Mouse (Mus musculus) G1E (cell line): Measurements from ENCODE around the gene Ccdc181. TPM values are rescaled to one million over a fixed set of nuclear protein-coding genes. Genes with fewer than 3 reads are reported as not detected.

ENCODE experiments used
- ATAC-seq: 2 replicates; pipeline ENCODE4 v1.8.0; 2016; ENCODE audit warnings: mild to moderate bottlenecking; ENCODE audit not compliant: insufficient number of reproducible peaks, poor library complexity, low FRiP score, severe bottlenecking; ENCODE audit errors: extremely low read depth
- DNase-seq: peaks from one replicate; pipeline ENCODE4 v3.0.0; 2012; ENCODE audit warnings: low spot score
- H3K27me3 ChIP-seq: 2 replicates; pipeline ENCODE4 v1.6.1; 2012; ENCODE audit warnings: mild to moderate bottlenecking, low read length, inconsistent platforms; ENCODE audit not compliant: insufficient read depth
- H3K36me3 ChIP-seq: replicated peaks from 2 replicates; pipeline ENCODE3; 2012; ENCODE audit warnings: mild to moderate bottlenecking, inconsistent platforms
- H3K4me1 ChIP-seq: 2 replicates; pipeline ENCODE4 v1.6.1; 2012; ENCODE audit warnings: low read depth, low read length, inconsistent platforms, mixed read lengths; ENCODE audit not compliant: insufficient read depth
- H3K4me3 ChIP-seq: 2 replicates; pipeline ENCODE4 v1.5.1; 2012; ENCODE audit warnings: low read depth, mild to moderate bottlenecking, inconsistent platforms, low read length, moderate library complexity, mixed read lengths
- H3K9me3 ChIP-seq: replicated peaks from 2 replicates; pipeline ENCODE4 v1.6.1; 2012; ENCODE audit warnings: inconsistent platforms
- CTCF ChIP-seq: IDR thresholded peaks from 2 replicates; pipeline ENCODE4 v1.5.1; 2012; ENCODE audit warnings: low read depth, low read length, inconsistent platforms, mixed read lengths
- GATA1 ChIP-seq: IDR thresholded peaks from 2 replicates; pipeline ENCODE4 v1.6.1; 2012; ENCODE audit warnings: borderline replicate concordance, low read length, inconsistent platforms, mixed read lengths
- GATA2 ChIP-seq: IDR thresholded peaks from 2 replicates; pipeline ENCODE4 v1.6.1; 2012; ENCODE audit warnings: low read depth, low read length, inconsistent platforms, borderline replicate concordance
- POLR2AphosphoS5 ChIP-seq: IDR thresholded peaks from 2 replicates; pipeline ENCODE4 v1.6.1; 2012; ENCODE audit warnings: low read depth, low read length, inconsistent platforms; ENCODE audit not compliant: insufficient replicate concordance
- TAL1 ChIP-seq: conservative IDR thresholded peaks from 2 replicates; pipeline ENCODE4 v1.6.1; 2012; ENCODE audit warnings: low read depth, low read length, inconsistent platforms, mixed read lengths
- polyA plus RNA-seq: library from polyadenylated mRNA; stranded (reverse); fragments of >175 nt; gene quantifications from 2 replicates; pipeline ENCODE4 v1.2.3, GENCODE M21; 2012
- total RNA-seq, 2 experiments: library from RNA; stranded (forward) in 1 of 2; stranded (reverse) in 1 of 2; fragments of 200-1000 nt in 1 of 2; fragments of >200 nt in 1 of 2; fragmentation: Nextera tagmentation in 1 of 2; gene quantifications; 2 replicates each; pipeline ENCODE4 v1.2.3; 2014 to 2017

The Ccdc181 gene
- total and polyA plus RNA-seq, 3 experiments: 2.9 to 24.9 (median 17.6) TPM

GRCm38 (mm10) chr1:164317261-164317660 is 41.9 kb downstream of the Ccdc181 start:
- no peak for ATAC-seq
- no peak for TF ChIP-seq GATA1
- no peak overlapping the region for H3K4me3 ChIP-seq
- 0 out of 2 replicates have a peak, but pooled peaks cover 2% of the 10 kb centered on the region for H3K9me3 ChIP-seq
- H3K4me1 ChIP-seq: no peaks in the 10 kb centered on the region
- H3K27me3 ChIP-seq: no peaks in the 10 kb centered on the region
- H3K36me3 ChIP-seq: peaks cover 59% of the 10 kb centered on the region
- no peak for DNase-seq

DNA sequence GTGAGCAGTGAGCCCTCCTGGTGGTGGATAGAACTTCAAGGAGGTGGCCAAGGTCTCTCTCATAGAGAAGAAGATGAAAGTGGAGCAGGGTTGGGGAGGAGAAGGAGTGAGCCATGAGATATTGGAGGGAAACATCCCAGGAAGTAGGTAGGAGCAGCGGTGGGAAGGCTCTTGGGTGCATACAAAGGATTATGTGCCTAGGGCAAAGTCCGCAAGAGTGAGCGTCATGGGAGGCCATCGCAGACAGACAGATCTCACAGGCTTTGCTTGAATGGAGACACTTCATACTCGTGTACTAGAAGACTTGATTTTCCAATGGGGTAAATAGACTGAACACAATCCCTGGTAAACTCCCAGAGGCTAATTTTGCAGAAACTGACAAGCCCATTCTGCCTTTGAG is 43.1 kb downstream of the Ccdc181 start:
- DNase-seq (no peak), ATAC-seq (no peak)
- Histone ChIP-seq H3K27me3 (no peaks in the 10 kb centered on the region), H3K9me3 (0 out of 2 replicates have a peak, but pooled peaks cover 2% of the 10 kb centered on the region), H3K36me3 (peaks cover 54% of the 10 kb centered on the region), H3K4me1 (no peaks in the 10 kb centered on the region), H3K4me3 (no peak overlapping the region)
- TF ChIP-seq GATA2: no peak
- TF ChIP-seq GATA1: no peak
- no peak for TF ChIP-seq TAL1
- no peak for TF ChIP-seq POLR2AphosphoS5
- TF ChIP-seq CTCF: no peak

DNA sequence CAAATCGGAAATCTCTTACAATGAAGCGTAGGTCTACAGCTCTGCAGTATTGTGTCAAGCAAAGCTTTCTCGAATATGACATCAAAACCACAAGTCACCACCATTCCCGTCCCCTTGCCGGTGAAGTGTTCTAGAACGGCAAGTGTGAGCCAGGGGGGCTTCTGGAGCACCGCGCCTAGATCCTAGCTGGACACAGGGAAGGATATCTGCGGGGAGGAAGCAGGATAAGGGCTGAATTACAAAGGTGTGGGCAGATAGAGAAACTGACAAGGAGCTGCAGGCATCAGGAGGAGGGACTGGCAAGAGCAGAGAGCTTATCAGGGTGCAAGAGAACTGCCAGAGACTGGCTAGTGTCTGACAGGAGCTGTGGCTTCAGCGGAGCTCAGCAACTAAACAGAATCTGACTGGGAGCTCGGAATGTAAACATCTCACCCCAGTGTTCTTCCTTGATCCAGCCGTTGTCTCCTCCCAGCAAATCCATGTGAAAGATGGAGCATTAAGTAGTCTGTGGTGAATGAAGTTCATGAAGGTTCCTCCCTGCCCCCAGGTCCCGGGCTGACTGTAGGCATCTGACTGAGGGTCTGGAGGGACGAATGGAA is 44.3 kb downstream of the Ccdc181 start:
- Histone ChIP-seq H3K27me3 (no peaks in the 10 kb centered on the region), H3K36me3 (peaks cover 44% of the 10 kb centered on the region), H3K4me1 (no peaks in the 10 kb centered on the region), H3K4me3 (no peak overlapping the region), H3K9me3 (0 out of 2 replicates have a peak, but pooled peaks cover 2% of the 10 kb centered on the region)
- no peak for ATAC-seq
- DNase-seq: no peak
- TF ChIP-seq POLR2AphosphoS5 (no peak), GATA2 (no peak), CTCF (no peak), TAL1 (no peak), GATA1 (no peak)

DNA sequence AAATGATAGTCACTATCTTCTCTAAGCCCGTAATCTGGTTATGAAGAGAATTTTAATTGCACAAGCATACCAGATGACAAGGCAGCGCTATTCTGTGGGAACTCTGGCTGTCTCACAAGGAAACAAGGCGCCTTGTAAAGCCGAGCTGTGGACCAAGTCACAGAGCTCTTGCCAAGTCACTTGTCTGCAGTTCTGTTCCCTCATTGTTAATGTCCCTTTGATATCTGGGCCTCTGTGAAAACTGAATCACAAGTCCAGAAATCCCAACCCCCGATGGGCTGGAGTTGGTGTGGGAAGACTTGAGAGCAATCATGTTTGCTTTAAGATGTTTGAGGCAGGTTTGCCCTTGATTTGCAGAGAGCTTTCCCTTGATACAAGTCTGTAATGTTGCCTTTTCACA is 45.3 kb downstream of the Ccdc181 start:
- TF ChIP-seq GATA1 (no peak), POLR2AphosphoS5 (no peak), GATA2 (no peak), CTCF (no peak), TAL1 (no peak)
- H3K27me3 ChIP-seq: no peaks in the 10 kb centered on the region
- H3K9me3 ChIP-seq: no peaks in the 10 kb centered on the region
- ATAC-seq: no peak
- no peak for DNase-seq
- H3K4me3 ChIP-seq: no peak overlapping the region
- H3K36me3 ChIP-seq: peaks cover 38% of the 10 kb centered on the region
- no peaks in the 10 kb centered on the region for H3K4me1 ChIP-seq

DNA sequence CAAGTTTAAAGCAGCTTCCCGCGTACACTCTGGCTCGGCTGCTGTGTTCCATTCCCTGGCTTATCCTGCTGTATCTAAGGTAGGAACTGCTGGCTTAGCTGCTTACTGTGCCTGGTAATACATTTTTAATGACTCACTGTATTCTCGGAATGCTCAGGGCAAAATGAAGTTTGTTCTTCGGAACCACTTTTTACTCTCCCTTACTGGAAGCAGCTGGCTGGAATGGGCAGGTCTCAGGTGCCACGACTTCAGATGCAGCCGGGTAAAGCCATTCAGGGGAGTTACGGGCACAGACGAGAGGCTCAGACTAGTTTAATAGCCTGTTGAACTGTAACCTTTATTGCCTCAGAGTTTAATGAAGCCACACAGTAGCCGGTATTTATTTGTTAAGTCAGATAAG is 46.0 kb downstream of the Ccdc181 start:
- Histone ChIP-seq H3K4me3 (no peak overlapping the region), H3K4me1 (no peaks in the 10 kb centered on the region), H3K9me3 (no peaks in the 10 kb centered on the region), H3K27me3 (no peaks in the 10 kb centered on the region), H3K36me3 (peaks cover 36% of the 10 kb centered on the region)
- TF ChIP-seq TAL1: no peak
- no peak for TF ChIP-seq GATA1
- TF ChIP-seq POLR2AphosphoS5: no peak
- TF ChIP-seq GATA2: no peak
- TF ChIP-seq CTCF: no peak
- DNase-seq: no peak
- ATAC-seq: no peak

DNA sequence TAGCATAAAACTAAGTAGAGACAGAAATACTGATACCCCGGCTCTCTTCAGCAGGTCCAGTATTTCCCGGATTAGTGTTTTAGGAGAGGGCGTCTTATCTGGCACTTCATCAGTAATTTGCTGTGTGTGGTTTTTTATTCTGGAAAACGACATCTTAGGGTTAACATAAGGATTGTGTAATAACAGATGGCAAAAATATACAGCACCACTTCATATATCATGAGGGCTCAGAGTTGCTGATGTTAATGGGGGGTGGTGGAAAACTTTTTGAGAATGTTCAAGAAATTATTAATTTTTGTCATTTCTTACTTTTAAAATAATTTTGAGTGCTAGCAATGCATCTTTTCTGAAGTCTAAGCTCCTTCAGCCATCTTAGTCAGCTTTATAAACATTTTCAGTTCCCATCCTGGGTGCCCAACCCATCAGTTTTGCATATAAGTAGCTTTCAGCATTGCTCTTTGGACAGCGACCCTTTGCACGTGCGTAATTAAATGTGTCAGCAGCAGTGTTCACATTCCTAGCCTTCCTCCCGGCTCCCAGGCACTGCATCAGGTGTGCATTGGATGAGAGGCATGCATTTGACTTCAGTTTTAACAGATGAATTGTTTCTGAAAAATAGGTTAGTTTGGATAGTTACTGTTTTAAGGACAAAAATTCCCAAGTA is 47.7 kb downstream of the Ccdc181 start:
- peaks cover 34% of the 10 kb centered on the region for H3K36me3 ChIP-seq
- no peak overlapping the region for H3K4me3 ChIP-seq
- H3K4me1 ChIP-seq: no peaks in the 10 kb centered on the region
- H3K27me3 ChIP-seq: no peaks in the 10 kb centered on the region
- TF ChIP-seq GATA2 (no peak), POLR2AphosphoS5 (no peak), GATA1 (no peak), TAL1 (no peak), CTCF (no peak)
- ATAC-seq (no peak), DNase-seq (no peak)
- no peaks in the 10 kb centered on the region for H3K9me3 ChIP-seq

DNA sequence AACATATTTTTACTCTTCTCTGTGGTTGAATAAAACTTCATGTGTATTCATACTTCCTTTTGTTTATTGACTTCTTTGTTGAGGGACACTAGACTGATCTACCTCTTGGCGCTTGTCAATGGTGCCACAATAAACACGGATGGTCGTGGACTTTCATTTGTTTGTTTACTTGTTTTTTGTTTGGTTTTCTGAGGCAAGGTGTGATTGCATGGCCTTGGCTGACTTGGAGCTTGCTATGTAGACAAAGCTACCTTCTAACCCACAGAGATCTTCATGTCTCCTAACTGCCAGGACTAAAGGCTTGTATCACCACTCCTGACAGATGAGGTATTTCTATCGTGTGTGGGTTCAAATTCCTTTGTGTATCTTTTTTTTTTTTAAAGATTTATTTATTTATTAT is 48.8 kb downstream of the Ccdc181 start:
- Histone ChIP-seq H3K36me3 (peaks cover 31% of the 10 kb centered on the region), H3K9me3 (no peaks in the 10 kb centered on the region), H3K4me1 (no peaks in the 10 kb centered on the region), H3K27me3 (no peaks in the 10 kb centered on the region), H3K4me3 (no peak overlapping the region)
- no peak for ATAC-seq
- TF ChIP-seq GATA1: no peak
- TF ChIP-seq GATA2: no peak
- no peak for TF ChIP-seq POLR2AphosphoS5
- TF ChIP-seq CTCF: no peak
- TF ChIP-seq TAL1: no peak
- no peak for DNase-seq
